Mouse (Mus musculus) bone marrow, adult 2 months (tissue): ENCODE data around the gene Prkn.

Experiments used
- CTCF ChIP-seq: fragments of 200-500 bp; IDR thresholded peaks from 2 replicates; pipeline ENCODE4 v1.5.1; 2011; ENCODE audit warnings: low read length, control low read depth; ENCODE audit not compliant: control insufficient read depth, insufficient read depth
- POLR2A ChIP-seq: fragments of 200-500 bp; IDR thresholded peaks from 2 replicates; pipeline ENCODE4 v1.6.1; 2011; ENCODE audit warnings: low read depth, mild to moderate bottlenecking, control low read depth, low read length, borderline replicate concordance; ENCODE audit not compliant: control insufficient read depth

- no peak for TF ChIP-seq POLR2A
- no peak for TF ChIP-seq CTCF
These were observed 287.0 kb downstream of the Prkn start for GRCm38 (mm10) chr17:11127217-11127616.
